Mouse (Mus musculus): Measurements from ENCODE around the gene Emilin2. TPM values are rescaled to one million over a fixed set of nuclear protein-coding genes. Genes with fewer than 3 reads are reported as not detected.

The Emilin2 gene
- polyA plus RNA-seq, 1 experiment from 2014 or later = 12.0 TPM

GRCm38 (mm10) chr17:71264739-71265138 is 47.0 kb downstream of the Emilin2 start:
- no peaks in the 10 kb centered on the region for H3K27me3 ChIP-seq (ENCODE audit: insufficient read depth, low read length)
- peak overlapping the region; percentile 52 for H3K4me2 ChIP-seq (ENCODE audit: low read depth, low read length)
- WGBS (ENCODE audit: insufficient replicate concordance) = 23% methylated on average over 4 of the region's 4 CpGs
- ATAC-seq = peak; percentile 10; the same call in 1 of the 2 replicates
- H3K36me3 ChIP-seq (replicated peaks; ENCODE audit: insufficient read depth, low read length) = no peaks in the 10 kb centered on the region
- no peak overlapping the region for H3K4me3 ChIP-seq (ENCODE audit: low read depth, low read length)
- peak overlapping the region; percentile 71 for H3K27ac ChIP-seq (ENCODE audit: low read depth)
- no peak for DNase-seq
- TF ChIP-seq EP300 (IDR thresholded peaks at IDR 0.05; ENCODE audit: low read depth) (0 out of 2 replicates have a peak, but pooled peaks have one; percentile 52), CTCF (IDR thresholded peaks at IDR 0.05; ENCODE audit: low read depth) (no peak)
- H3K9me3 ChIP-seq (ENCODE audit: low read length) = no peaks in the 10 kb centered on the region
- H3K4me1 ChIP-seq (ENCODE audit: insufficient read depth) = peaks cover 55% of the 10 kb centered on the region
- peak overlapping the region; percentile 13; the same call in 1 of the 2 replicates for H3K9ac ChIP-seq (replicated peaks)

- Histone ChIP-seq H3K9me3 (ENCODE audit: low read length) (no peaks in the 10 kb centered on the region), H3K4me3 (ENCODE audit: low read depth, low read length) (no peak overlapping the region), H3K4me2 (ENCODE audit: low read depth, low read length) (peak overlapping the region; percentile 26; the same call in 1 of the 2 replicates), H3K36me3 (replicated peaks; ENCODE audit: insufficient read depth, low read length) (no peaks in the 10 kb centered on the region), H3K9ac (replicated peaks) (0 out of 2 replicates have a peak overlapping the region, but pooled peaks have one; percentile 24), H3K27ac (ENCODE audit: low read depth) (peak overlapping the region; percentile 71), H3K27me3 (ENCODE audit: insufficient read depth, low read length) (no peaks in the 10 kb centered on the region), H3K4me1 (ENCODE audit: insufficient read depth) (peaks cover 58% of the 10 kb centered on the region)
- WGBS (ENCODE audit: insufficient replicate concordance) = 33% methylated on average over 6 of the region's 6 CpGs
- ATAC-seq (no peak), DNase-seq (no peak)
- no peak for TF ChIP-seq EP300 (IDR thresholded peaks at IDR 0.05; ENCODE audit: low read depth)
- no peak for TF ChIP-seq CTCF (IDR thresholded peaks at IDR 0.05; ENCODE audit: low read depth)
Measured at GRCm38 (mm10) chr17:71263136-71263535, 48.6 kb downstream of the Emilin2 start.

GRCm38 (mm10) chr17:71260658-71261057 is 51.1 kb downstream of the Emilin2 start:
- peaks cover 60% of the 10 kb centered on the region for H3K4me1 ChIP-seq (ENCODE audit: insufficient read depth)
- no peaks in the 10 kb centered on the region for H3K9me3 ChIP-seq (ENCODE audit: low read length)
- no peaks in the 10 kb centered on the region for H3K36me3 ChIP-seq (replicated peaks; ENCODE audit: insufficient read depth, low read length)
- ATAC-seq (no peak), DNase-seq (no peak)
- H3K4me3 ChIP-seq (ENCODE audit: low read depth, low read length) = no peak overlapping the region
- whole genome bisulfite sequencing (ENCODE audit: insufficient replicate concordance) = 59% methylated on average over 3 of the region's 3 CpGs
- TF ChIP-seq CTCF (IDR thresholded peaks at IDR 0.05; ENCODE audit: low read depth) = peak; percentile 58
- no peak for TF ChIP-seq EP300 (IDR thresholded peaks at IDR 0.05; ENCODE audit: low read depth)
- H3K27me3 ChIP-seq (ENCODE audit: insufficient read depth, low read length) = no peaks in the 10 kb centered on the region
- H3K4me2 ChIP-seq (ENCODE audit: low read depth, low read length) = 0 out of 2 replicates have a peak overlapping the region, but pooled peaks have one; percentile 56
- 0 out of 2 replicates have a peak overlapping the region, but pooled peaks have one; percentile 57 for H3K27ac ChIP-seq (ENCODE audit: low read depth)
- H3K9ac ChIP-seq (replicated peaks) = no peak overlapping the region

- Histone ChIP-seq H3K4me3 (ENCODE audit: low read depth, low read length) (no peak overlapping the region), H3K27ac (ENCODE audit: low read depth) (peak overlapping the region; percentile 57), H3K4me2 (ENCODE audit: low read depth, low read length) (peak overlapping the region; percentile 56), H3K9ac (replicated peaks) (no peak overlapping the region), H3K9me3 (ENCODE audit: low read length) (no peaks in the 10 kb centered on the region), H3K36me3 (replicated peaks; ENCODE audit: insufficient read depth, low read length) (no peaks in the 10 kb centered on the region), H3K27me3 (ENCODE audit: insufficient read depth, low read length) (no peaks in the 10 kb centered on the region), H3K4me1 (ENCODE audit: insufficient read depth) (peaks cover 52% of the 10 kb centered on the region)
- 42% methylated on average over 11 of the region's 11 CpGs for WGBS (ENCODE audit: insufficient replicate concordance)
- peak; percentile 61 for ATAC-seq
- peak; percentile 75 for DNase-seq
- TF ChIP-seq EP300 (IDR thresholded peaks at IDR 0.05; ENCODE audit: low read depth) (no peak), CTCF (IDR thresholded peaks at IDR 0.05; ENCODE audit: low read depth) (no peak)
Measured at GRCm38 (mm10) chr17:71259727-71260126, 52.1 kb downstream of the Emilin2 start.

- H3K9ac ChIP-seq (replicated peaks) = no peak overlapping the region
- ATAC-seq (no peak), DNase-seq (no peak)
- H3K4me2 ChIP-seq (ENCODE audit: low read depth, low read length) = no peak overlapping the region
- peaks cover 10% of the 10 kb centered on the region; the same call in 1 of the 2 replicates for H3K36me3 ChIP-seq (replicated peaks; ENCODE audit: insufficient read depth, low read length)
- WGBS (ENCODE audit: insufficient replicate concordance) = 51% methylated on average over 13 of the region's 13 CpGs
- H3K27ac ChIP-seq (ENCODE audit: low read depth) = 0 out of 2 replicates have a peak overlapping the region, but pooled peaks have one; percentile 2
- no peak for TF ChIP-seq CTCF (IDR thresholded peaks at IDR 0.05; ENCODE audit: low read depth)
- no peak for TF ChIP-seq EP300 (IDR thresholded peaks at IDR 0.05; ENCODE audit: low read depth)
- H3K27me3 ChIP-seq (ENCODE audit: insufficient read depth, low read length) = no peaks in the 10 kb centered on the region
- peaks cover 27% of the 10 kb centered on the region for H3K4me1 ChIP-seq (ENCODE audit: insufficient read depth)
- no peaks in the 10 kb centered on the region for H3K9me3 ChIP-seq (ENCODE audit: low read length)
- no peak overlapping the region for H3K4me3 ChIP-seq (ENCODE audit: low read depth, low read length)
Measured at GRCm38 (mm10) chr17:71256806-71257536, 54.8 kb downstream of the Emilin2 start.

- no peak overlapping the region for H3K4me3 ChIP-seq (ENCODE audit: low read depth, low read length)
- peaks cover 25% of the 10 kb centered on the region for H3K4me1 ChIP-seq (ENCODE audit: insufficient read depth)
- H3K9me3 ChIP-seq (ENCODE audit: low read length) = no peaks in the 10 kb centered on the region
- peak; percentile 65 for DNase-seq
- H3K27ac ChIP-seq (ENCODE audit: low read depth) = no peak overlapping the region
- ATAC-seq = peak; percentile 16
- H3K9ac ChIP-seq (replicated peaks) = no peak overlapping the region
- WGBS (ENCODE audit: insufficient replicate concordance) = 77% methylated on average over 14 of the region's 14 CpGs
- no peak for TF ChIP-seq CTCF (IDR thresholded peaks at IDR 0.05; ENCODE audit: low read depth)
- TF ChIP-seq EP300 (IDR thresholded peaks at IDR 0.05; ENCODE audit: low read depth) = no peak
- H3K4me2 ChIP-seq (ENCODE audit: low read depth, low read length) = no peak overlapping the region
- peaks cover 17% of the 10 kb centered on the region for H3K36me3 ChIP-seq (replicated peaks; ENCODE audit: insufficient read depth, low read length)
- no peaks in the 10 kb centered on the region for H3K27me3 ChIP-seq (ENCODE audit: insufficient read depth, low read length)
Measured at GRCm38 (mm10) chr17:71256068-71256615, 55.6 kb downstream of the Emilin2 start.

All from liver, postnatal 0 days (tissue).